Mouse (Mus musculus): ENCODE results near the gene Klf15.

Gene Klf15

DNA sequence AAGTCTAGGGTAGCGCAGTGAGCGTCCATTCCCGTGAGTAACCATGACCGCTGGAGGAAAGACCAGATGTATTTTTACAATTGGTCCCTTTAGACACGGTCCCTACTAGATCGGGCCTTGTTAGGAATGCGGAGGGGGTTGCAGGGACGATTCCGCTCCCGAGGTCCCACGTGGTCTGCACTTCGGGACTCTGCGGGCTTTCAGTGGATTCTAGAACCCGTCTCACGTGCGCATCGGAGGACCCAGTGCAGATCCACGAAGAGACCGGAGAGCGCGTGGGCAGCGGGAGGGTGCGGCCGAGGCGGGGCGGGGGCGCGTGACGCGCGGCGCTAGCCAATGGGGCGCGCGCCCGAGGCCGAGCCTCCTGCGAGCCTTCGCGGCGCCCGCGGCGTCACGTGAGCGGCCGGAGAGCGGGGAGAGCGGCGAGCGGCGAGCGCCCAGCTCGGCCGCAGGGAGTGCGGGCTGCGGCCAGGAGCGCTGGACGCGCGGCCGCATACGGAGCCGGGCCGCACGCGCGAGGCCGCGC lies at the start of gene Klf15:
Klf15 (plus strand) TSS at position 396 of the 526 bp plus-strand sequence.
- peak; percentile 90 for DNase-seq

DNA sequence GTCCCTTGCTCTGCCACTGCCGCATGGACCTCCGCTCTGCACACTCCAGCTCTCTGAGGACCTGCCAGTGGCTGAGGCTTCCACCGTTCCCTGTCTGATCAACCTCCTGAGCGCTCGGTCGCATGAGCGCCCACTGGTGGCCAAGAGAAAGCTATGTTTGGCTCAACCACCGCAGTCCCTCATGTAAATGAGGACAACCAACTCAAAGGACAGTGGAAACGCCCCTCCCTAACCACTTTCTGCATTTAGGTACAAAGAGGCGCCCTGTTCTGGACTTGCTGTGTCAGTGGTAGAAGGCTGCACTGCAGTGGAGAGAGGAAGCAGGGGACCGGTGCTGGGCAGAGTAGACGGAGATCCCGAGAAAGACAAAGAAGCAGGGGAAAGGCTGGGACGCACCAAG lies 39.8 kb upstream of the Klf15 start:
- DNase-seq = peak; percentile 90

GRCm38 (mm10) chr6:90425361-90425760 lies 37.0 kb upstream of the Klf15 start:
- DNase-seq = no peak

DNA sequence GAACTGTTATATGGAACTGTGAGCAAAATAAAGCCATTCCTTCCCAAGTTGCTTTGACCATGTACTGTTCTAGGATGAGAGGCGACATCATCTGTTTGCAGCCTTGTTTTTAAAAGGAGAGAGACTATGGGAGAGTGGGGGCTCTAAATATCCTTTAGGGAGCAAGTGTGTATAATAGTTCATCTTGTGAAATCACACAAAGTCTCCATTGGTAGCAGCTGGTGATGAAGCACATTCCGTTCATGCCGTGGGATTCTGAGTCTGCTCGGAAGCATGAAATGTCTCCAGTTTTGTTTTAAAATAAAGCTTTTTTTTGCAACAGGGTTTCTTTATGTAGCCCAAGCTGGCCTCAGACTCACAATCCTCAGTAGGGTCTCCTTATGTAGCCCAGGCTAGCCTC lies 36.4 kb upstream of the Klf15 start:
- no peak for DNase-seq

GRCm38 (mm10) chr6:90428380-90428974 lies 33.9 kb upstream of the Klf15 start, which contains the start of gene Cfap100:
Gene Cfap100 (minus strand): TSS chr6:90428797.
- DNase-seq = peak; percentile 87

- no peak for DNase-seq
Observed at GRCm38 (mm10) chr6:90429911-90430310, 32.5 kb upstream of the Klf15 start.

DNA sequence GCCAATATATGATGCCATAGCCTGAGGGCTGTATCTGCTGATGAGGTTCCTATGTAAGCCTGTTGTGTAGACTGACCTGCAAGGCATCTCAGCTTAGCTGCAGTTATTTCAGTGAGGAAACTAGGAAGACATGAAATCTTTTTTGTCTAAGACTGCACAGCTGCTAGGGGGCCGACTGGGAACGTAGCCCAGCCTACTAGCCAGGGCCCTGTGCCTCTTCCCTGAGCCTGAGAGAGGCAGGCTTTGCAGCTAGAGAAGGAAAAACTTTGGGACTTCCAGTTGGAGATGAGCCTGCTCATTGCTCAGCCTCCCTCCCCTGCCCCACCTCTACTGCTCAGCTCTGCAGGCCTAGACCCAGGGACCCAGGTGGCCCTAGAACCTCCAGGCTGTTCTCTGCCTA lies 30.9 kb upstream of the Klf15 start:
- peak; percentile 54 for DNase-seq

- no peak for DNase-seq
Observed at GRCm38 (mm10) chr6:90434687-90435086, 27.7 kb upstream of the Klf15 start.

GRCm38 (mm10) chr6:90435195-90435618 lies 27.2 kb upstream of the Klf15 start:
- peak; percentile 92 for DNase-seq

- no peak for DNase-seq
Observed at GRCm38 (mm10) chr6:90436192-90436907, 26.0 kb upstream of the Klf15 start.

DNA sequence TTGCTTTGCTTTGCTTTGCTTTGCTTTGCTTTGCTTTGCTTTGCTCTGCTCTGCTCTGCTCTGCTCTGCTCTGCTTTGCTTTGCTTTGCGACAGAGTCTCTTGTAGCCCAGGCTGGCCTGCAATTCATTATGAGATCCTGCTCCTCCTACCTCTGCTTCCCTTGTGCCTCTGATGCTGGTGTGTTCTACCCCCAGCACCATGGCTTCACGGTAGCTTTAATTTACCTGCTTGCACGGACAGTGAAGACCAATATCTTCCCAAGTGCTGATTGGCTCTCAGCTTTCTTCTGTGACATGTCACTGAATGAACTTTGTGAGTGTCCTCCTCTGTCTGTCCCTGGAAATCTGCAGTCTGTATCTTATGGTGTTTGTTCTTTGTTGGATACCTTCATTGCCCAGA lies 25.3 kb upstream of the Klf15 start:
- no peak for DNase-seq

DNA sequence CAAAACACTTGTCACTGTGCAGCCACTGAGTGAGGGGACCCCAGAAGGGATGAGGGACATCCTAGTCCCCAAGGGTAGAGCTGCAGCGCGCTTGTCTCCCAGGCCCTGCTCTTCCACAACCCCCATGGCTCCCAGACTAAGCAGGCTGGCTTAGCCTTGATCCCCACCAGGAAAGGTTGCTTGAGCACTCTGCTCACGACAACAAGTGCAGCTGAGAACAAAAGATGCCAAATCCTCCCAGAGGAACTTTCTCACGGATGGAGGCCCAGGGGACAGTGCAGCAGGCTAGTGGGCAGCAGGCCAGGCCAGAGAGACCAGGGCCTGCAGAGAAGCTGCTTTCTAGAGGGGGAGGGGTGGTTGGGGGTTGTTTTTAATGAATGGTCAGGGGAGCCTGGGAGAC lies 15.5 kb upstream of the Klf15 start:
- DNase-seq = no peak

- DNase-seq = peak; percentile 95
Observed at GRCm38 (mm10) chr6:90450179-90450578, 12.2 kb upstream of the Klf15 start.

- DNase-seq = peak; percentile 81
Observed at GRCm38 (mm10) chr6:90450697-90451096, 11.7 kb upstream of the Klf15 start.

DNA sequence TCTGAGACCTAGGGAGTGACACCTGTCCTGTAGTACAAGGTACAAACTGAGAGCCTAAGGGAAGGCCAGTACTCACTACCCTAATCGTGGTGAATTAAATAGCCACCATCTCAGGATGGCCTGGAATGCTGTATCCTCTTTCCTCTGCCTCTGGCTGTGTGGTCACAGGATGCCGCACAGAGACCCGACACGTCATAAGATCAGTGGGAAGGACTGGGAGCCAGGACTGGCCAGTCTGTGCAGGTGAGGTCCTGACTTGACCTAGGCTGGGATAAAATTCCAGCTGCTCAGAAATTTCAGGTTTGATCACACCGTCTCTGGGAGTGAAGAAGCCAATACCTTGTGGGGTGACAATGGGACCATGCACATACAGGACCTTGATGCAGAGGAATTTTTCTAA lies 10.9 kb upstream of the Klf15 start:
- no peak for DNase-seq

GRCm38 (mm10) chr6:90452603-90453002 lies 9.8 kb upstream of the Klf15 start:
- no peak for DNase-seq

DNA sequence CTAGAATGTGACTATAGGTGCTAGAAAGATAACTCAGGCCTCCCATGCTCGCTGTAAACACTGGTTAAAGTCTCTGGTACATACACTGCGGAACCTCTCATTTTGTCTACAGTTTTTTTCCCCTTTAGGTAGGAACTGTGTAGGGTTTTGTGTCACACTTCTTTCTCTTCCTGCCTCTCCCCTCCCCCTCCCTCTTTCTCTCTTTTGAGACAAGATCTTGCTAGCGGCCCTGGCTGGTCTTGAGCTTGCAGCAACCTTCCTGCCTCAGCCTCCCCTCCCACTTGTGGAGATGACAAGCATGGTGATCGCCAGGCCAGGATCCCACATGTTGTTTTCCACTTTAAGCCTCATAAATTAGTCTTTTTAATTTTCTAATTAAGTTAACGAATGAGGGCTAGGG lies 8.6 kb upstream of the Klf15 start:
- DNase-seq = no peak

DNA sequence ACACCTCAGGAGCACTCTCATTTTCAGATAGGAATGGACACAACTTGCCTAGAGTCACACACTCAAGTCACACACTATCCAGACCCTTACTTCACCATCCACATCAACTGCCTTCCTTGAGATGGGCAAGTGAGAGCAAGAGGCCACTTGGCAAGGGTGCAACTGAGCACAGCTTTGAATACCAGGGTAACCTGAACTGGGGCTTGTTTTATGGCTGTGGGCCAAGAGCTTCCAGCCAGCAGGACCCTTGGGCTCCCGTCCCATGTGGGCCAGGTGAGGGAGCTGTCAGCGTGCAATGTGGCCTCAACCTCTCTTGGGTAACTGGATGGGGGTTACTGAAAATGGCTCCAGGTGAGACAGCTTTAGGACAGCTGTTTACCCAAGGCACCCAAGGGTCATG lies 5.0 kb upstream of the Klf15 start:
- peak; percentile 60 for DNase-seq

- DNase-seq = no peak
Observed at GRCm38 (mm10) chr6:90461181-90461580, 1.2 kb upstream of the Klf15 start.

GRCm38 (mm10) chr6:90461771-90462170 lies 605 bp upstream of the Klf15 start:
- no peak for DNase-seq

GRCm38 (mm10) chr6:90462841-90463227 lies 458 bp downstream of the Klf15 start:
- no peak for DNase-seq

DNA sequence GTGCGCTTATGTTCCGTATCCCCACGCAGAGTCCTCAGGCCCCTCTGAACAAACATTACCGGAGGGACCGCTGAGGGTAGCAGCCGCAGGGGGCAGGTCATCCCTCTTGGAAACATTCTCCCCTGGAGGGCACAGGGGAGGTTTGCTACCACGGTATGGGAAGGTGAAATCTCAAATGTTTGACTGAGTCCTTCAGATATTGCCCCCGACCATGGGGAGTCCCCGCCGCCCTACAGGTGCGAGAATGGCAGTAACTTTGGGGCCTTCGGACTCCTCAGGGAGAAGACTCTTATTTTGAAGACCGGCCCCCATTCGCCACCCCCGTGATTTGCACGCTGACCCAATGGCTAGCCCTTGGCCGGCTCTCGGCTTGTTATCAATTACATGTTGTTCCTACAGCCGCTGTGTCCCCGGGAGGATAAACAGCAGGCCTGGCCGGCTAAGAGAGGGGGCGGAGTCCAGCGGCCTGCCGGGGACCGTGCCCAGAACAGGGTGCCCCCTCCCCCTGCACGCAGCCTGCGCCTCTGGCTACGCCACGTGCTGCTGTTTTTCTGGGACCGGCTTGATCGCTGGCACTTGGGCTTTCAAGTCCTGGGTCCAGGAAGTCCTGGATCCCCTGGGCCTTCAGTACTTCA lies 969 bp downstream of the Klf15 start:
- peak; percentile 93 for DNase-seq

DNA sequence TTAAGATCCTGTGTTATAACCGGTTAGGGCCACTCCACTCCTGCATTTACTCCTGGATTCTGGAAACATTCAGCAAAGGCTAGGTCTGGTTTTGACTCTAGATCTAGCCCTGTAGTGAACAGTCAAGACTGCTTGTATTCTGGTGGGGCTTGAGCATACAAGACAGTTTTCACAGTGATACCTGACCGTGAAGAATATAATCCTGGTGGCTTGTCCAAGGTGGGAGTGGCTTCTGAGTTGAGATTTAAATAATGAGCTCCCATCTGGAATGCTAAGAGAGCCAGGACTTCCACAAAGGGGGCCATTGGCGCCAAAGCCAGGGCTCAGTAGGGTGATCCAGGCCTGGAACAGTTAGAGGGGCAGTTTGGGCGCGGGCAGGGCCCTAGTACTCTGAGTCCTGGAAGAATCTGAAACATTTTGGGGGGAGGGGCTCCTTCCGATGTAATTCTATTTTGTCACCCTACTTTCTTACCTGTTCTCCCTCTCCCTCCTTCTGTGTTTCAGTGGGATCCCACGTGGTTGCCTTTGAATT lies 1.6 kb downstream of the Klf15 start:
- DNase-seq = no peak

All from kidney, postnatal 10 days (tissue).